Mouse (Mus musculus) MEL (cell line): ENCODE measurements around the gene Slc1a4. TPM values are rescaled to one million over a fixed set of nuclear protein-coding genes. Genes with fewer than 3 reads are reported as not detected.
A peak's percentile ranks its signal among the peaks of the same experiment; 100 is the strongest.

Experiments
- DNase-seq: peaks from one replicate; pipeline ENCODE4 v3.0.0; 2011; ENCODE audit warnings: low read depth, low spot score
- H3K27ac ChIP-seq: 2 replicates; pipeline ENCODE4 v1.5.1; 2012; ENCODE audit warnings: low read depth, mild to moderate bottlenecking, control low read depth, low read length, moderate library complexity; ENCODE audit not compliant: control insufficient read depth
- H3K27me3 ChIP-seq, 2 experiments: fragments of 150-350 bp in 1 of 2; sonication (generic) in 1 of 2; 2 replicates each; pipeline ENCODE4 v1.6.1; 2012; ENCODE audit warnings: low read length in 2 of 2, mild to moderate bottlenecking in 2 of 2, improper control_type of control experiment in 1 of 2, moderate library complexity in 1 of 2; ENCODE audit not compliant: insufficient read depth in 2 of 2, control insufficient read depth in 1 of 2
- H3K36me3 ChIP-seq, 2 experiments: 2 replicates each; pipeline ENCODE4 v1.6.1; 2012 to 2014; ENCODE audit warnings: low read length in 2 of 2, improper control_type of control experiment in 1 of 2, inconsistent platforms in 1 of 2, mild to moderate bottlenecking in 1 of 2; ENCODE audit not compliant: insufficient read depth in 2 of 2, control insufficient read depth in 1 of 2
- H3K4me1 ChIP-seq, 2 experiments: fragments of 150-350 bp in 1 of 2; sonication (generic) in 1 of 2; 2 replicates each; pipeline ENCODE4 v1.6.1; 2012; ENCODE audit warnings: low read length in 2 of 2, improper control_type of control experiment in 1 of 2, mild to moderate bottlenecking in 1 of 2; ENCODE audit not compliant: insufficient read depth in 2 of 2, control insufficient read depth in 1 of 2
- H3K4me3 ChIP-seq, 2 experiments: fragments of 150-350 bp in 1 of 2; sonication (generic) in 1 of 2; 2 replicates each; pipeline ENCODE4 v1.5.1; 2012; ENCODE audit warnings: low read depth in 2 of 2, low read length in 2 of 2, mild to moderate bottlenecking in 2 of 2, moderate library complexity in 2 of 2, control low read depth in 1 of 2, improper control_type of control experiment in 1 of 2; ENCODE audit not compliant: control insufficient read depth in 1 of 2, insufficient read depth in 1 of 2
- H3K79me2 ChIP-seq: 2 replicates; pipeline ENCODE4 v1.6.1; 2012; ENCODE audit warnings: mild to moderate bottlenecking, low read length, moderate library complexity; ENCODE audit not compliant: control insufficient read depth, poor library complexity, insufficient read depth
- H3K9ac ChIP-seq: 2 replicates; pipeline ENCODE4 v1.6.1; 2012; ENCODE audit warnings: low read depth, mild to moderate bottlenecking, control low read depth, low read length, moderate library complexity; ENCODE audit not compliant: control insufficient read depth, poor library complexity, severe bottlenecking
- H3K9me3 ChIP-seq: fragments of 150-350 bp; sonication (generic); replicated peaks from 2 replicates; pipeline ENCODE4 v1.6.1; 2012; ENCODE audit warnings: mild to moderate bottlenecking, low read length, improper control_type of control experiment, moderate library complexity; ENCODE audit not compliant: insufficient read depth
- BHLHE40 ChIP-seq: IDR thresholded peaks from 2 replicates; pipeline ENCODE4 v1.6.1; 2012; ENCODE audit warnings: low read depth, mild to moderate bottlenecking, inconsistent platforms, low read length, improper control_type of control experiment, borderline replicate concordance
- CHD2 ChIP-seq: IDR thresholded peaks from 2 replicates; pipeline ENCODE4 v1.6.1; 2011; ENCODE audit warnings: low read length, improper control_type of control experiment
- GABPA ChIP-seq: IDR thresholded peaks from 2 replicates; pipeline ENCODE4 v1.6.1; 2012; ENCODE audit warnings: low read depth, mild to moderate bottlenecking, inconsistent platforms, low read length, improper control_type of control experiment, moderate library complexity
- GATA1 ChIP-seq: IDR thresholded peaks from 2 replicates; pipeline ENCODE4 v1.6.1; 2011; ENCODE audit warnings: low read depth, low read length, improper control_type of control experiment
- HCFC1 ChIP-seq: IDR thresholded peaks from 2 replicates; pipeline ENCODE4 v1.6.1; 2012; ENCODE audit warnings: low read depth, mild to moderate bottlenecking, inconsistent platforms, low read length, improper control_type of control experiment, moderate library complexity
- KAT2A ChIP-seq: conservative IDR thresholded peaks from 2 replicates; pipeline ENCODE4 v1.6.1; 2012; ENCODE audit warnings: low read depth, low read length, improper control_type of control experiment, inconsistent platforms
- MAZ ChIP-seq: IDR thresholded peaks from 2 replicates; pipeline ENCODE4 v1.6.1; 2012; ENCODE audit warnings: low read depth, mild to moderate bottlenecking, inconsistent platforms, low read length, improper control_type of control experiment
- MYC ChIP-seq: IDR thresholded peaks from 2 replicates; pipeline ENCODE4 v1.6.1; 2011; ENCODE audit warnings: low read depth, mild to moderate bottlenecking, low read length, improper control_type of control experiment, moderate library complexity
- NELFE ChIP-seq: IDR thresholded peaks from 2 replicates; pipeline ENCODE4 v1.6.1; 2011; ENCODE audit warnings: low read depth, low read length, improper control_type of control experiment
- NRF1 ChIP-seq: IDR thresholded peaks from 2 replicates; pipeline ENCODE4 v1.6.1; 2014; ENCODE audit warnings: low read depth, mild to moderate bottlenecking, inconsistent platforms, low read length, improper control_type of control experiment, moderate library complexity; ENCODE audit not compliant: poor library complexity, insufficient read depth, severe bottlenecking
- POLR2A ChIP-seq, 2 experiments: IDR thresholded peaks; 2 replicates each; pipeline ENCODE4 v1.6.1; 2011 to 2012; ENCODE audit warnings: low read length in 2 of 2, mild to moderate bottlenecking in 2 of 2, control low read depth in 1 of 2, improper control_type of control experiment in 1 of 2, low read depth in 1 of 2, moderate library complexity in 1 of 2; ENCODE audit not compliant: control insufficient read depth in 1 of 2, insufficient read depth in 1 of 2, poor library complexity in 1 of 2
- RAD21 ChIP-seq: IDR thresholded peaks from 2 replicates; pipeline ENCODE4 v1.6.1; 2011; ENCODE audit warnings: mild to moderate bottlenecking, low read depth, low read length, improper control_type of control experiment
- RCOR1 ChIP-seq: IDR thresholded peaks from 2 replicates; pipeline ENCODE4 v1.6.1; 2012; ENCODE audit warnings: low read depth, mild to moderate bottlenecking, inconsistent platforms, low read length, improper control_type of control experiment
- SIN3A ChIP-seq: IDR thresholded peaks from 2 replicates; pipeline ENCODE4 v1.6.1; 2012; ENCODE audit warnings: low read length, improper control_type of control experiment, inconsistent platforms
- USF2 ChIP-seq, 2 experiments: IDR thresholded peaks; 2 replicates each; pipeline ENCODE4 v1.6.1; 2011 to 2012; ENCODE audit warnings: improper control_type of control experiment in 2 of 2, low read length in 2 of 2, borderline replicate concordance in 1 of 2, inconsistent platforms in 1 of 2, low read depth in 1 of 2, mild to moderate bottlenecking in 1 of 2; ENCODE audit not compliant: insufficient read depth in 1 of 2
- polyA plus RNA-seq, 2 experiments: library from polyadenylated mRNA; stranded (reverse) in 1 of 2; unstranded in 1 of 2; fragments of >175 nt in 1 of 2; fragments of >200 nt in 1 of 2; gene quantifications; 2 replicates each; pipeline versions ENCODE4 v1.2.1 to v1.2.4; 2012; ENCODE audit warnings: low replicate concordance in 2 of 2, low read depth in 1 of 2; ENCODE audit not compliant: insufficient read length in 2 of 2, insufficient read depth in 1 of 2, missing spikeins in 1 of 2
- total RNA-seq: library from RNA; depleted of rRNA; stranded (reverse); fragments of 300-350 nt; gene quantifications from 2 replicates; pipeline ENCODE4 v1.2.3, GENCODE M21; 2012

Gene Slc1a4
- total and polyA plus RNA-seq, 3 experiments, result 21.7 to 32.3 TPM; not detected in 1

GRCm38 (mm10) chr11:20329711-20330110, 2.8 kb downstream of the Slc1a4 start:
- Histone ChIP-seq H3K36me3 (peaks cover 3 to 31% of the 10 kb centered on the region in 2 experiments; a peak in 3 of 4 replicates), H3K27me3 (no peaks in the 10 kb centered on the region), H3K27ac (no peak overlapping the region), H3K9ac (peak overlapping the region; percentile 36), H3K9me3 (no peaks in the 10 kb centered on the region), H3K4me1 (peaks cover 15 to 36% of the 10 kb centered on the region in 2 experiments), H3K4me3 (peak overlapping the region; percentile 66 to 90), H3K79me2 (peaks cover 43% of the 10 kb centered on the region)
- DNase-seq, result peak; percentile 80
- TF ChIP-seq NELFE (no peak), POLR2A (IDR thresholded peaks at IDR 0.05; ENCODE audit: control insufficient read depth in 1 of 2, insufficient read depth in 1 of 2, low read depth in 1 of 2, low read length in 2 of 2, poor library complexity in 1 of 2) (no peak), NRF1 (no peak), GABPA (no peak), HCFC1 (no peak), KAT2A (no peak), RCOR1 (no peak), GATA1 (no peak)

GRCm38 (mm10) chr11:20328771-20329170, 3.7 kb downstream of the Slc1a4 start:
- Histone ChIP-seq H3K4me1 (peaks cover 19 to 41% of the 10 kb centered on the region in 2 experiments), H3K27me3 (no peaks in the 10 kb centered on the region), H3K27ac (no peak overlapping the region), H3K36me3 (peaks cover 3 to 38% of the 10 kb centered on the region in 2 experiments; a peak in 3 of 4 replicates), H3K79me2 (peaks cover 50% of the 10 kb centered on the region), H3K9me3 (no peaks in the 10 kb centered on the region), H3K9ac (no peak overlapping the region), H3K4me3 (no peak overlapping the region)
- DNase-seq, result peak; percentile 18
- TF ChIP-seq BHLHE40 (no peak), NELFE (no peak), CHD2 (no peak), HCFC1 (no peak), SIN3A (no peak), RAD21 (no peak), MYC (no peak), USF2 (IDR thresholded peaks at IDR 0.05; ENCODE audit: borderline replicate concordance in 1 of 2, insufficient read depth in 1 of 2, low read depth in 1 of 2, low read length in 2 of 2) (no peak), KAT2A (no peak), MAZ (no peak)
